Mouse (Mus musculus) midbrain, embryonic 14.5 days (tissue): Measurements from ENCODE around the gene Slc35f6. TPM values are rescaled to one million over a fixed set of nuclear protein-coding genes. Genes with fewer than 3 reads are reported as not detected.

Source experiments
- microRNA-seq: library from miRNA; unstranded; fragments of <30 nt; microRNA quantifications from one replicate; pipeline ENCODE4, GENCODE M21; 2016
- polyA plus RNA-seq: library from polyadenylated mRNA; unstranded; fragments of >200 nt; fragmentation: Nextera tagmentation; extraction: Ambion mirVana; gene quantifications from 2 replicates; pipeline ENCODE4 v1.2.1, GENCODE M21; 2014

Gene Slc35f6
- polyA plus RNA-seq, 1 experiment from 2014 or later = 33.9 TPM

Small RNA genes lying within 50 kb of the gene (microRNA-seq; reads per million reads assigned to microRNA genes)
- gene Mir5625 = not detected

Other genes starting within 250 kb of the Slc35f6 start
- gene Otof, start 186.0 kb upstream of the Slc35f6 start, polyA plus RNA-seq = 2.7 and 3.3 TPM in 2 replicates
- 0.41 and 1.2 TPM in 2 replicates for gene 1700001C02Rik, start 181.9 kb upstream of the Slc35f6 start, polyA plus RNA-seq
- not detected in 2 replicates for gene Cib4, start 102.1 kb upstream of the Slc35f6 start, polyA plus RNA-seq
- 4.7 and 6.6 TPM in 2 replicates for gene Kcnk3, start 59.8 kb upstream of the Slc35f6 start, polyA plus RNA-seq
- 40.0 and 65.3 TPM in 2 replicates for gene Cenpa, start 18.8 kb downstream of the Slc35f6 start, polyA plus RNA-seq
- 219 and 240 TPM in 2 replicates for gene Dpysl5, start 63.6 kb downstream of the Slc35f6 start, polyA plus RNA-seq
- gene Mapre3, start 166.7 kb downstream of the Slc35f6 start, polyA plus RNA-seq = 125 and 129 TPM in 2 replicates
- 46.7 and 55.5 TPM in 2 replicates for gene Tmem214, start 220.1 kb downstream of the Slc35f6 start, polyA plus RNA-seq
- gene Agbl5, start 240.8 kb downstream of the Slc35f6 start, polyA plus RNA-seq = 25.9 and 27.8 TPM in 2 replicates